Mouse (Mus musculus) cerebellum, adult 9-11 months (tissue): ENCODE data around the gene Tcp11.

Source experiments
- DNase-seq: peaks from one replicate; pipeline ENCODE4 v3.0.0; 2022

Tcp11 gene

DNA sequence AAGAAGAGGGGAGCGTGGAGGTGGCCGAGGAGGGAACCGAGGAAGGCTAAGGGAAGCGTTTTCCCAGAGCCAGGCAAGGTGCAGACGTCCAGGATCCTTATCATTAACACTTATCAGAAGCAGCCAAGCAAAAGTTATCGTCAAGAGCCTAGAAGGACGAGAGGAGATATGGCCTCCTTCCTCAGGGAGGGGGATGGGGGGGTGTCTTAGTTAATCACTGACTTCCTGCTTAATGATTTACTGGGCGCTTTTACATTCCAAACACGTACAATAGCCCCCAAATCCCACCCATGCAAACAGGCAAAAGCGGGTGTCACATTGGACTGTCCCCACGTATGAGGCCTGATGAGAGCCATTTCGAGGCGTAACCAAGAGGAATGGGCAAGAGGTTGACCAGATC lies 2.4 kb upstream of the Tcp11 start:
- DNase-seq: no peak

DNA sequence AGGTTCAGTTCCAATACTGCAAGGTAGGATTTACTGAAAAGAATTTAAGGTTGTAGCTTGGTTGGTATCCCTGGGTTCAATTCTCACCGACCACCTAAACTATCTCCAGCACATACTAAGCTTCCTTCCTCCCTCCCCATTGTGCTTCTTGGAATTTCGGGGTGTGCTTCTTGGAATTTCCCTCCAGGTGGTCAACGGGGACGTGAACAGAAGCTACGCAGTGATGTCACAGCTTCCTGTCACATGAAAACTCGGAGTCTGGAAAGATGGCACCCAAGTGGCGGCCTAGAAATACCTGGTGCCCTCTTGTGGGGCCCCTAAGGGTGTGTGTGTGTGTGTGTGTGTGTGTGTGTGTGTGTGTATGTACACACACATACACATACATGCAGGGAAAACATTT lies 1.4 kb upstream of the Tcp11 start:
- DNase-seq: no peak

DNA sequence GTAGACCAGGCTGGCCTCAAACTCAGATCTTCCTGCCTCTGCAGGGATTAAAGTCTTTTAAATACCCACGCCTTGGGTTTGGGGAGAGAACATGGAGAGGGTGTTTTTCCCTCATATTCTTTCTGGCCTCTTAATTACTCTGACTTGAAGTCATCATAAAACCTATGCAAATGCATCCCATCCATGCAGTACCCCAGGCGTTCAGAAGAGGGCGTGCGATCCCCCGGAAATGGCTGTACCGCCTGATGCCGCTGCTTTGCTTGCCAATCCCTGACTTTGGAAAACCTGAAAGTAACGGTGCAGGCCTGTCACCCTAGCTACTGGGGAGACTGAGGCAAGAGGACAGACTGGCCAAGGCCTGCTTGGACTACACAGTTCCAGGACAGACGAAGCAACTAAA lies 946 bp upstream of the Tcp11 start:
- DNase-seq: no peak

DNA sequence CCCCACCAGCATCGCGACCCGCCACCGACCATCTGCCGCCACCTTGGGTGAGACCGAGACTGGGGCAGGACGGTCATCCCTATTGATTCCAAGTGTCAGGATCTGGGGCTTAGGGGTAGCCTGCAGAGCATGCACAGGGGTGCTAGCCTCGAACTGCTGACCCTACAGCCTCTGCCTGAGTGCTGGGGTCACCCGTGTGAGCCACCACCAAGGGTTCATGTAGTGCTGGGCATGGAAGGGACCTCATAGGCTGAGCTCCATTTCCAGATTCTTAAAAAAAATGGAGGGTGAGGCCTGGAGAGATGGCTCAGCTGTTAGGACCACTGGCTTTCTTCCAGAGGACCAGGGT lies 352 bp upstream of the Tcp11 start:
- no peak for DNase-seq

DNA sequence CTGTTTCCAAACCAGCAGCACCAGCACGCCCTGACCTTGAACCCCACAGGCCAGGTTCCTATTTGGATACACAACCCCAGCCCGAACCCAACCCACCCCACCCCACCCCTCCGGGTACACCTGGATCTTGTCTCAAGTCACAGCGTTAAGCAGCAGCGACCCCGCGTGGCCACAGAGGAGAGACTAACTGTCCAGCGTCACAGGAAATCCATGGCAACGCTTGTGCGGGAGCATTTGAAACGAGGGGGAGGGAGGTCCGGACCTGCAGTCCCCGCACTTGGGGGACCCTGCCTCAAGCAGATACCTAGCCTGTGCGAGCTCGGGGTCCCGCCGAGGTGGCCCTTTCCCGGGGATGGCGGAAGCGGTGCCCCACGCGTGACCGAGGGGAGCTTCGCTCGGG lies 821 bp downstream of the Tcp11 start:
- peak; percentile 77 for DNase-seq

DNA sequence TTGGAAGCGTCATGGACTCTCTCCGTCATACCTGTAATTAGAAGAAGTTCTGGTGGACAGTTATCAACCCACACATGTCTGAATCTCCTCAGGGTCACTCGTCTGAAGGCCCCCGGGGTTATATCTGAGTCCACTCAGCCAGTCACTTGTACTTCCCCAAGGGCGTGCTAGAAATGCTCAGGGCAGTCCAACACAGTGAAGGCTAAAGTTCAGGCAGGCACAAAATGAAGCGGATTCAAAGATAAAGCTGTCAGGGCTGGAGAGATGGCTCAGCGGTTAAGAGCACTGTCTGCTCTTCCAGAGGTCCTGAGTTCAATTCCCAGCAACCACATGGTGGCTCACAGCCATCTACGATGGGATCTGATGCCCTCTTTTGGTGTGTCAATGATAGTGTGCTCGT lies 2.4 kb downstream of the Tcp11 start:
- no peak for DNase-seq

DNA sequence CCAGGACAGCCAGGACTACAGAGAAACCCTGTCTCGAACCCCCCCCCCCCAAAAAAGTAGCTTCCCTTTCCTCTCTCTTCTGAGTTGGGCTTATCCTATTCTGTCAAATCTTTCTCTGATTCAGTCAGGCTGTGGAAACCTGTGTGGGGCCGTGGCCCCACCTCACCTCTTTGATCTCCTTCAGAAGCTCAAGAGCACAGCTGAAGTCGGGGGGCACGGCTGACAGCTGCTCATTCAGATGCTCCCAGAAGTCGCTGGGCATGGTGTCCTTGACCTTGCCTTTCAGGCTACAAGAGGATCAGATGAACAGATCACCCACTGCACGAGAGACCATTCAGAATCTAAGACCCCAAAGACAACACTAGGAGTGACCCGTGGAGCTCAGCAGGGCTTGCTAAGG lies 6.0 kb downstream of the Tcp11 start:
- DNase-seq: no peak

DNA sequence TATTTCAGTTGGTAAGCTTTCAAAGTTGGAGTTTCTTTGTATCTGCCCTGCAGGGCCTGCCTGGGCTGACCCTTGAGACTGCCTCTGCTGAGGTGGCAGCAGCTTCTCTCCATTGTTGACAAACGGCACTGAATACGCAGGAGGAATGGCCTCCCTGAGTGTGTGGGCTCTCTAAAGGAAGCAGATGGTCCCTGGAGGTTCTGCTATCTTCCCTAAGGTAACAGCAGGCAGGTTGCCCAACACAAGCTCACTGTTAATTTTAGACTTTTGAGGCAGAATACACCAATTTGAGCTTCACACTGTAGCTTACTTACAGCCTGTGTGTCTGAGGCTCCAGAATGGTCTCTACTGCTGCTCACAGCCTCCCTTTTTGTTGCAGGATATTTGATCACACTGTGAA lies 7.7 kb downstream of the Tcp11 start:
- DNase-seq: no peak

DNA sequence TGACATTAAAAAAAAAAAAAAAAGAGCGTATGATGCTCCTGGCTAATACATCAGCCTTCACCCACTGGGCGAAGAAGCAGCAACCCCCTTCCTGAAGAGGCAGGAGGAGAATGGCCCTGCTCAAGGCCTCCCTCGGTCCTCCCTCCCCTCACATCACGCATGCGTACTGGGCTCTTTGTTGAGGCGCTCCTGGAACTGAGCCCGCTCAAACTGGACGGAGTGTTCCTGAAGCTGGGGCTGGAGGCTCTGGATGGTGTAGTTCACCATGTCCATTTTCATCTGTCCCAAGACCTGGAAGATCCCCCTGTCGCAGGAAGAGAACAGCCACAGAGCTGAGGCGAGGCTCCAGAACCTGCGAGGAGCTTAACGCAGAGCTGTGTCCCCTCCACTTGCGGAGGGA lies 10.2 kb downstream of the Tcp11 start:
- DNase-seq: no peak

DNA sequence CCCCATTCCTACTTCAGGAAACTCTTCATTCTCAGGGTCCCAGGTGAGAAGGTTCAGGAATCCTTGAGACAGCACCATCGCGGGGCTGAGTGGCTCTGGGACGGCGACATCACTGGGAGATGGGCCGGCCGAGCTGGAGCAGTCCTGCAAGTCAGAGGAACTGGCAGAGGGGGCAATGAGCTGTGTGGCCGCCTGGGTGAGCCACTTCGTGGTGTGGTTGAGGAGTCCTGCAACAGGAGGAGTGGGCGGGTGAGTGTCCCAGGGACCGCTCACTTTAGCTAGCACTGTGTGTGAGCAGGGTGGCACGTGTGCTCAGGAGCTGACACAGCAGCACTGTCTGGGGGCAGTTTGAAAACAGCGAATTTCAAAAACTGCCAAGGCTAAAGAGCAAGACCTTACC lies 11.0 kb downstream of the Tcp11 start:
- no peak for DNase-seq

DNA sequence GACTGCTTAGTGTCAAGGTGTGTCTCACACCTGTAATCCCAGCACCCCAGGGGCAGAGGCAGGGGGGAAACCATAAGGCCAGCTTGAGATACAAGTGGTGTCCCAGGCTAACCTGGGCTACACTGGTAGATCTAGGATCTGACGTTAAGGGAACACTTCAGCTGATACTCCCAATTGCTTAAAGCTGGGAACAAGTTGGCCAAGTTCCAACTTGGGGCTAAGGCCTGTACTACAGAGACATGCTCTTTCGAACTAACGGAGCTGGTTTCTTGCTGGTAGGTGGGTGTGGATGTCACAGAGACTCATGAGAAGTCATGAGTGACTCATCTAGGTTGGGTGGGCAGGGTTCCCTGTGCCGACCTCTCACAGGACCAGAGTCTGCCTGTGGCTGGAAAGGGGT lies 13.1 kb downstream of the Tcp11 start:
- DNase-seq: no peak

DNA sequence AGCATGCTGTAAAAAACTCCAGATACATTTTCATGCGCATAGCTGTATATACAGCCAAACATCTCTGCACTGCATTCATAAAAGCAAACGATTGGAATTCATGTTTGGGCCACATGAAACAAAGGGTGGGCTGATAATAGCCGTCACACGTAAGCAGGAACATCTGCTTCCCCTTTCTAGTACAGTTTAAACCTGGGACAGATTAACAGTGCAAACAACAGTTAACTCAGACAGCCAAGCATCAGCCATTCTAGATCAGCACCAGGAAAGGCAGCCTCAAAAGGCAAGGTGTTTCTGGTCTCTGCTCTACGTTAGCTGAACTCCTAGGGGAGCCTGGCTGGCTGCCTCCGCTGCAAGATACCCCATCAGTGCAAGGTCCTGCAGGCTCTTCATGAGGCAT lies 17.3 kb downstream of the Tcp11 start:
- no peak for DNase-seq

DNA sequence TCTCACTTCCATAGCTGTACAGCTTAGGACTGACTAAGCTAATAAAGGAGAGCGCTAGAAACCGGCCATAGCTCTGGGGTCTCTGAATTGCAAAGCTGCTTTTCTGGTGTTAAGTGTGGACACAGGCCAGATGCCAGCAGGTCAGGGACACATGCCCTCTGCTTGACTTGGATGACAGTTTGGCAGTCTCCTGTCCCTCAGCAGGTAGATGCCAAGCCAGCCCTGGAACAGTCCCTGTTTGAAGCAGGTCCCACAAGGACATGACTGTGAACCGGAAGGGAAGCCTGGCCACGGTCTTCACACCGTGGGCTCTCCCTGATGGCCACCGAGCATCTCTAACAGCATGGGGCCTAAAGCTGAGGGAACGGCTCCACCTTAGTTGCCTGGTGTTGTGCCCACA lies 17.7 kb downstream of the Tcp11 start:
- DNase-seq: peak; percentile 54

DNA sequence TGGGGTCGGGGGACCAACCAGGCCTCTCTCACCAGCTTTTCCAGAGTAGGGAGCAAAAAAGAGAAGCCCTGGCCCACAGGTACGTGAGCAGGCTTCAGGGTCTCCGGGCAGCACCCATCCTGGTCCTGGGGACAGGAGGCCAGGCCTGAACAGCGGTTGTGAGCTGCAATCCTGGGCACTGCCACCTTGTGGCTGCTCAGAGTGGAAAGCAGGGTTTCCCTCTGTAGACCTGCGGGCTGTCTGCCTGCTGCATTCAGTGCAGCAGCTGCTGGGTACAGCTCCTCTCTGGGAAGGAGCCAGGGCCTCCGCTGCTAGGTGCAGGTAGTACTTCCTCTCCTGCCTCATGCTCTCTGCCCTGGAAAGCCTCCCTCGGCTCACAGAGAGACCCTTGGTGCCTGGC lies 19.0 kb downstream of the Tcp11 start:
- peak; percentile 50 for DNase-seq

DNA sequence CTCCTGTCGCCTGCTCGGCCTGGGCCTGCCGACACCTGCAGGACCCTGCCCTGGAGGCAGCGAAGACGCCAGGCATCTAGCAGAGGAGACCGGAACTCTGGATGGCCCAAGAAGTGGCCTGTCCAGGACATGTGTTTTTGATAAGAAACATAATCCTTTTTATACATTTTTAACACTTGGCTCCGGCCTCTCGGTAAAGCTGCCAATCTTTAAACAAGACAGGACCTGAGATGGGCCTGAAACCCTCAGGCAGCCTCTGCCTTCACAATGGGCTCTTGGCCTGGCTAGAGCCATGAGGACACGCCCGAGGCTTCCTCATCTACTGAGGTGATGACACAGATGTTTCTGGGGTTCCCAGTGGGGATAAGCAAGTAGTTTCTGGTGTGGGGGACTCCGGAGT lies 19.8 kb downstream of the Tcp11 start:
- no peak for DNase-seq

DNA sequence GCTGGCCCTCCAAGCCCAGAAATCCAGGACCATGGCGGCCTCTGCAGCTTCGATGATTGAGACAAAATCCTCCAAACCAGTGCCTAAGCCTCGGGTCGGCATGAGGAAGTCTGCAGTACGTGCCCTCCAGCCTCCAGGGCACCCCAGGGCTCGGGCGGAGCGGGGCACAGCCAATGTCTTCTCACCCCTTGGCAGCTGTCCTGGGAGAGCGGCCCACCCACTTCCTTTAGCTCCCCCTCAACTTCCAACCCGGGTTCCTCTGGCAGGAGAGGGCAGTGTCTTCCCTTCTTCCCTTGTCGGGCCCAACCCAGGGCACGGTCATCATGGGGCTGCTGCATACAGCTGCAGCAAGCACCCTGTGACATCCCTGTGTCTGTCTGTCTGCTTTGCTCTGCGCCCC lies 22.1 kb downstream of the Tcp11 start:
- DNase-seq: no peak

DNA sequence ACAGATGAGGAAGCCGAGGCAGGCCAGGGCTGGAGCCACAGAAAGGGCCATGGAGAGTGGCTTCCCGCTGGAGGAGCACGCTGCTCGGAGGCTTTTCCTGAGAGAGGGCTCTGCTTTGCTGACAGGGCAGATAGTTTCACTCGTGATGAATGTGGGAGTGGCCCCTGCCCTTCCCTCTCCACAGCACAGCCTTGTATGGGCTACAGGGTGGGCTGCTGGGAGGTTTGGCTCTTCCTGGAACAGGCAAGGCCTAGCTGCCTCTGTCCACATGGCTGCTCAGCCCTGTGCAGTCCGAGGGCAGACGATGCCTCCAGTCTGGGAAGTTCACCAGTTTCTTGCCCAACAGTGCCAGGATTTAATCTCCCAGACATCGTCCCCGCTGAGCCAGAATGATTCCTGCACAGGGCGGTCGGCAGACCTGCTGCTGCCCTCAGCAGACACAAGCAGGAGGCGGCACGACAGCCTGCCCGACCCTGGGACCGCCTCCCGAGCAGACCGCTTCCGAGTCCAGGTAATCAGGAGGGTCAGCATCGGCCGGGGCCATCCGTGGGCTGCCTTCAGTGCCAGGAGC lies 28.1 kb downstream of the Tcp11 start:
- peak; percentile 62 for DNase-seq

DNA sequence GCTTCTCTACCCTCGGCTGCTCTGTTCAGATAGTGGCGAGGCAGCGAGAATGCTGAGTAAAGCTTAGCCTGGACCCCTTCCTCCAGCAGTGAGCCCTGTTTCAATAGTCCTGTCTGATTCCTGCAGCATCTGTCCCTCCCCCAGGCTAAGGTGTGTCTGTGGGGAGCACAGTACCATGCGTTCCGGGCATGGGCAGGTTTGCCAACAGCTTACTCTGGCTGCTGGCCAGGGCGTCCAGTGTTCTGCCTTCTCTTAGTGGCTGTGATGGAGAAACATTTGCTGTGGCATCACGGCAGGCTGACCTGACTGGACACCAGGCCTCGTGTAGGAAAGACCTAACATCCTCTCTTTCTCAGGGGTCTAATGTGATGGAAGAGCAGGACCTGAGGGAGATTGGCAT lies 30.2 kb downstream of the Tcp11 start:
- DNase-seq: no peak

DNA sequence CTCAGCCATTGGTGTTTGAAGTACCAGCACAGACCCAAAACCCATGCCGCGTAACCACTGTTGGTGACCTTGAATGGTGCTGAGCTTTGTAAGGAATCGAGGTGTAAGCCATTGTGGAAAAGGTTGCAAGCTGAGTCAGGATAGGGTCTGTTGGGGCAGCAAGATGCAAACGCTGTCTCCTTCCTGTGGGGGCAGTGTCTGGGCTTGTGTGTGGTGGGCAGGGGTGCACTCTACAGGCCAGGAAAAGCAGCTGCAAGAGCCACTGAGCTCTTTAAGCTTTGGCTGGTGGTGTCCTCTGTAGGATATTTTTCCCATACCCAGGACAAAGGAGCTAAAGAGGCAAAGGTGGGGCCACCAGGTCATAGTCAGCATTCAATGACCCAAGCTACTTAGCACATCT lies 32.0 kb downstream of the Tcp11 start:
- DNase-seq: no peak

DNA sequence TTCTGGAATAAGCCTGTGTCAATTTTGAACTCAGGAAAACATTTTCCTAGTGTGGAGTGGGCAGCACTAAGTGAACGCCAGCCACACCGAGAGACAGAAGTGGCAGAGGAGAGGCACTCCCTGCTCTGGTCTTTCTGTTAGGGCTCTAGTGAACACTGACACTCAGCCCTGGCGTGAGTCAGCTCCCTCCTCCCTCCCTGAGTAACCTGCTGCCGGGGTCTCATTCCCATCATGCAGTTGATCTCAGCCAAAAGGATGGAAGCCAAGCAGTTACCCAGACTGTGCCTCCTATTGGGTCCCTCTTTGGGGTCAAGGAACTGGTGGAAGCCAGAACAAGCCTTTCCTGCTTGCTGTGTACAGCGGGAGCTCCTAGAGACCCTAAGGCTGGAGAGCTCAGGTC lies 32.9 kb downstream of the Tcp11 start:
- no peak for DNase-seq

DNA sequence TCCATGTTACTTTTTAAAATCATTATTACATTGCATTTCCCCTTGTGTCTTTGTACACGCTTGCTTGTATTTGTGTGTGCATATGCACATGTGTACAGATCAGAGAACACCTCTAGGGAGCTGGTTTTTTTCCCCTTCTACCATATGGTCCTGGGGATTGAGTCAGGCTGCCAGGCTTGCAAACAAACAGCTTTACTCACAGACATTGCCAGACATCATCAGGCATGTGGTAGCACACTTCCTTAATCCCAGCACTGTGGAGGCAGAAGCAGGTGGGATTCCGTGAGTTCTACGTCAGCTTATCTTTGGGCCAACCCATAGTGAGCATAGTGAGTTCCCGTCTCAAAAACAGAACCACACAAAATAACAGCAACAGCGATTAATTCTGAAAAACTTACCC lies 33.4 kb downstream of the Tcp11 start:
- no peak for DNase-seq

DNA sequence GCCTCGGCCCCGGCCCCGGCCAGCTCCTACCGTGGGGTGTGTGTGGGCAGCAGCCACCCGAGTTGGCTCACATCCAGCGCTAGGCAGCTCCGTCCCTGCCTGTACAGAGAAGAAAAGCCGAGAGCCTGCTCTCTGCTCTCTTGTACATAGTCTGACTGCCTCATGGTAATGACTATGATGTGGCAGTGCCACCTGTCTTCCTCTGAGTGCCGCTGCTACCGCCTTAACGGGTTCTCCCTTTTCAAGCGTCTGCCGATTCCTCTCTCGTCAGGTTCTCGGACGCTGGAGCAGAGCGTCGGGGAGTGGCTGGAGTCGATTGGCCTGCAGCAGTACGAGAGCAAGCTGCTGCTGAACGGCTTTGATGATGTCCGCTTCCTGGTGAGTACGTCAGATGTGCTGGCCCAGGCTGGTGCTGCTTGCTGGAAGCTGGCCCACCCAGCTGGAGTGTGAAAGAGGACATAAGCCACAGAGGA lies 38.1 kb downstream of the Tcp11 start:
- DNase-seq: peak; percentile 46

DNA sequence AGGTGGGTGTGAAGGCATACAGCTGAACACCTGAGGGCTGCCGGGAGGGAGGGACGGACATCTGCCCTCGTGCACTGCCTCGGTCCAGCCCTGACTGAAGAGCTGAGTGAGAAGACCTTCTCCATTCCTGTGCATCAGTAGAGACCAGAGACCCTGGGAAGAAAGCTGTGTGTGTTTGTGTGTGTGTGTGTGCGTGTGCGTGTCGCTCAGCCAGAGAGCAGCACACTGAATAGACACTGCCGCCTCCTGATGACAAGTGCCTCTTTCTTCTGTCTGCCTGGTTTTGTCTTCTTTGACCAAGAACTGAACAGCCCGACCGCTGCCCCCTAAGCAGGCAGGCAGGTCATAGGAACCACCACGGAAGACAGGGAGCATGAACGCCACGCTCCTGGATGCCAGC lies 39.1 kb downstream of the Tcp11 start:
- DNase-seq: no peak

DNA sequence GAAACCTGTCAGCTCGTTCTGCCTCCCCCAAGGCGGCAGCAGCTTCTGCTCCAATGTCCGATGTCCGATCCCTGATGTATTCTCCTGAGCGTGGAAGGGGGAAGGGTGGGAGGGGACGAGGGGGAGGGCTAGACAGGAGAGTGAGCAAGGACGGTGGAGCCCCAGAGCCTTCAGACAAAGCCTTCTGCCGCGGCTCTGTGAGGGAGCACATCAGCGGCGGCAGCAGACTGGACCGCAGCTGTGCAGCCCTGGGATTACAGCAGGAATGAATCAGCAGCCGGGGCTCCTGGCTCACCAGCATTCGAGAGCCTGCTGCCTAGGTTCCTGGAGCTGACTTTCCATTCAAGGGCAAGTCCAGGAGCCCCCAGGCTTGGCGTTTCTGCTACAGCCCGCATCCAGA lies 39.8 kb downstream of the Tcp11 start:
- no peak for DNase-seq

DNA sequence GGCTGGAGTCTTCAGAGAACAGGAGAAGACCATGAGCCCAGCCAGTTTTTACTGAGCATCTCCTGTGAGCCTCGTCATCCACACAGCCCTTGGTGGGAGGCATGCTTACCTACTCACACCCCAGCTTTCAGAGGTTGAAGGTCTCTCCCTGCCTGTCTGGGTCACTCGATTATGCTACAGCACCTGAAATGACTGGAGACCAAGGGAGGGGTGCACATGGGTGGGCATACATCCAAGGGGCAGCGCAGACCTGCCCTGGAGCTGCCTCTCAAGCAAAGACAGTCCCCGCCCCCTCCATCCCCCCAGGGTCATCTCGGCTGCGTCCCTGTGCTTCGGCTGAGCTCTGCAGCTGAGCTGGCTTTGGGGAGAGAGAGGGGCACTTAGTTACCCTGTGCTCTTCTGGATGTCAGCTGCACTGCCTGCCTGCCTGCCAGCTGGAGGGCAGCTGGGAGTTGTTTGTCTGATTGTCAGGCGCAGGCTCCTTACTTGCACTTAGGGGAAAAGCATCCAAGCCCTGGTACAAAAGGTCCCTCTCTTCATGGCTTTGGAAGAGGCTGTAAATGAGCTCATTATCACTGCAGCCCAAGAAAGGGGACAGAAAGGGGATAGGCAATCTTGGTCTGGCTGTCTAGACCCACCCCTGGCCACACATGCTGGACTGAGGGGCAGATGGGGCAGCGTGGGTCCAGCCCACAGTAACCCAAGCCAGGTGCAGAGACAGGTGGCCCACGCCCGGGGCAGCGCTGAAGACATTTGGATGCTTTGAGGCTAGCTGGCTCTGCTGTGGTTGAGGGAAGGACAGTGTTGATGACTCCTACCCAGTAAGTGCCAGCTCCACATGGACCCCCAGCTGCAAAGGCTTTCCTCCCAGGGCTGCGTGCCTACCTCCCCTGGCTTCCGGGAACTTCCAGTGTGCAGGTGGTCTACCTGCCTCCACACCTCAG lies 43.4 kb downstream of the Tcp11 start:
- no peak for DNase-seq
